Mouse (Mus musculus) spleen, adult 2 months (tissue): ENCODE data around the gene Pkn3.

Experiments
- CTCF ChIP-seq: fragments of 200-500 bp; IDR thresholded peaks from 2 replicates; pipeline ENCODE4 v1.5.1; 2011; ENCODE audit warnings: mild to moderate bottlenecking, inconsistent platforms; ENCODE audit not compliant: insufficient read depth, insufficient read length, insufficient replicate concordance; ENCODE audit errors: extremely low read depth
- POLR2A ChIP-seq: fragments of 200-500 bp; IDR thresholded peaks from 2 replicates; pipeline ENCODE4 v1.6.1; 2011; ENCODE audit warnings: low read depth, low read length, inconsistent platforms

GRCm38 (mm10) chr2:30072875-30073274, 4.6 kb upstream of the Pkn3 start:
- TF ChIP-seq CTCF, result no peak
- TF ChIP-seq POLR2A, result no peak
